ENCODE assay signal across 7 mouse cellular contexts in the genomic region with DNA sequence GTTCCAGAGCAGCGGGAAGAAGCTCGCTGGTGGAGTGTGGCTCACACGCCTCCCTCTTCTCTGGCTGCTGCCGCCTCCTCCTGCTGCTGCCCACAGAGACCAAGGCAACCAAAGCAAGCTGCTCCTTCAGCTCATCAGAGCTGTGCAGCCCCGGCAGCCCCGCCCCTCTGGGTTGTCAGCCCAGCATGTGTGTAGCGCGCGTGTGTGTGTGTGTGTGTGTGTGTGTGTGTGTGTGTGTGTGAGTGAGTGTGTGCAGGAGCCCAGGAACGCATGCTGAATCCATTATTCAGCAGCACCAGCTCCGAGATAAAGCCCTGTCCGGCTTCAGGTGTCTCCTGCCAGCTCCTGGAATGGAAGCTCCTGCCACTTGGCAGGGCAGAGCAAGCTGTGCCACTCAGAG. TPM values are rescaled to one million over a fixed set of nuclear protein-coding genes. Genes with fewer than 3 reads are reported as not detected.
DNase-seq lines count a peak whose midpoint lies in the region; ATAC-seq lines count a peak whose summit lies in the region.

TSS of gene Otof (minus strand) at position 112 of the 400 bp plus-strand sequence.

- H3K4me1 ChIP-seq in hindbrain, embryonic 14.5 days (replicated peaks; ENCODE audit: control insufficient read depth, insufficient read depth, low read length): peaks cover 23% of the 10 kb centered on the region
- H3K4me1 ChIP-seq in limb, embryonic 15.5 days: peaks cover 24% of the 10 kb centered on the region
- peaks cover 12% of the 10 kb centered on the region for H3K4me1 ChIP-seq in kidney, embryonic 15.5 days

- H3K27ac ChIP-seq in hindbrain, embryonic 14.5 days: 0 out of 2 replicates have a peak within 1 kb of the TSS, but pooled peaks have one; percentile 20
- H3K27ac ChIP-seq in limb, embryonic 15.5 days: no peak within 1 kb of the TSS
- H3K27ac ChIP-seq in kidney, embryonic 15.5 days: no peak within 1 kb of the TSS

- 0 out of 2 replicates have a peak, but pooled peaks cover 6% of the 10 kb centered on the region for H3K27me3 ChIP-seq in hindbrain, embryonic 14.5 days (ENCODE audit: control insufficient read depth, insufficient read depth, low read length)
- H3K27me3 ChIP-seq in limb, embryonic 15.5 days: peaks cover 28% of the 10 kb centered on the region
- peaks cover 40% of the 10 kb centered on the region for H3K27me3 ChIP-seq in kidney, embryonic 15.5 days

- DNase-seq in MN1 (ENCODE audit: low spot score) (peak; percentile 36), NIH3T3 (ENCODE audit: low read depth) (peak; percentile 64)
- peak; percentile 2 for DNase-seq in fibroblast of lung, adult 2 months (ENCODE audit: low read depth)
- peak; percentile 48 for DNase-seq in hindbrain, embryonic 14.5 days (ENCODE audit: low spot score)
- DNase-seq in right cerebral cortex, postnatal 36 days (ENCODE audit: low spot score in 2 of 2): peak; percentile 74 to 78

- H3K4me2 ChIP-seq in hindbrain, embryonic 14.5 days (replicated peaks): peak within 1 kb of the TSS; percentile 40
- H3K4me2 ChIP-seq in limb, embryonic 15.5 days: no peak within 1 kb of the TSS; the same call in 1 of the 2 replicates
- no peak within 1 kb of the TSS for H3K4me2 ChIP-seq in kidney, embryonic 15.5 days

- ATAC-seq in hindbrain, embryonic 14.5 days (ENCODE audit: low FRiP score): peak; percentile 80
- ATAC-seq in limb, embryonic 15.5 days (ENCODE audit: insufficient number of reproducible peaks, low FRiP score, low TSS enrichment, low read depth): peak; percentile 56; the same call in 1 of the 2 replicates
- no peak for ATAC-seq in kidney, embryonic 15.5 days (replicated peaks; ENCODE audit: low FRiP score)

- no peaks in the 10 kb centered on the region for H3K9me3 ChIP-seq in hindbrain, embryonic 14.5 days (ENCODE audit: control insufficient read depth, low read length)
- no peaks in the 10 kb centered on the region for H3K9me3 ChIP-seq in limb, embryonic 15.5 days
- H3K9me3 ChIP-seq in kidney, embryonic 15.5 days (replicated peaks): no peaks in the 10 kb centered on the region

- no peaks in the 10 kb centered on the region for H3K36me3 ChIP-seq in hindbrain, embryonic 14.5 days (replicated peaks; ENCODE audit: control insufficient read depth, insufficient read depth)
- H3K36me3 ChIP-seq in limb, embryonic 15.5 days: no peaks in the 10 kb centered on the region
- H3K36me3 ChIP-seq in kidney, embryonic 15.5 days: no peaks in the 10 kb centered on the region

- 14% methylated on average over 12 of the region's 12 CpGs for WGBS in hindbrain, embryonic 14.5 days
- 20% methylated on average over 12 of the region's 12 CpGs for WGBS in limb, embryonic 15.5 days
- WGBS in kidney, embryonic 15.5 days: 39% methylated on average over 12 of the region's 12 CpGs

- peak within 1 kb of the TSS; percentile 8; the same call in 1 of the 2 replicates for H3K9ac ChIP-seq in hindbrain, embryonic 14.5 days
- H3K9ac ChIP-seq in limb, embryonic 15.5 days: no peak within 1 kb of the TSS
- no peak within 1 kb of the TSS for H3K9ac ChIP-seq in kidney, embryonic 15.5 days

- no peak within 1 kb of the TSS for H3K4me3 ChIP-seq in hindbrain, embryonic 14.5 days (replicated peaks; ENCODE audit: low read length)
- H3K4me3 ChIP-seq in limb, embryonic 15.5 days: no peak within 1 kb of the TSS
- H3K4me3 ChIP-seq in kidney, embryonic 15.5 days (replicated peaks): no peak within 1 kb of the TSS

RNA-seq across cellular contexts. Expression of gene Otof, which starts in this region (rescaled TPM):
- 4.2 and 4.7 TPM in 2 replicates for polyA plus RNA-seq in hindbrain, embryonic 14.5 days (2014; fragmentation: Nextera tagmentation; extraction: Ambion mirVana)
- polyA plus RNA-seq in limb, embryonic 15.5 days (2015; fragmentation: Nextera tagmentation; extraction: Ambion mirVana): 0.30 and 0.33 TPM in 2 replicates
- polyA plus RNA-seq in kidney, embryonic 15.5 days (2015; fragmentation: Nextera tagmentation; extraction: Ambion mirVana): 0.09 and 0.17 TPM in 2 replicates

Comparison
In these comparisons a context has a peak if more than half of its experiments do, and no peak if none do; other contexts are left out.
1. Peak in ATAC-seq in limb, embryonic 15.5 days; RNA of the gene not detected or under 1 TPM.
2. DNase-seq: peak in every context shown above with its lines; median percentile 76 in right cerebral cortex, postnatal 36 days; 64 in NIH3T3; 48 in hindbrain, embryonic 14.5 days; 36 in MN1; 2 in fibroblast of lung, adult 2 months.